Mouse (Mus musculus) cerebellum, adult 2 months (tissue): ENCODE results near the gene Tmem106b.

Experiments used
- CTCF ChIP-seq: fragments of 200-500 bp; IDR thresholded peaks from 2 replicates; pipeline ENCODE4 v1.5.1; 2011; ENCODE audit warnings: low read depth, mild to moderate bottlenecking, control low read depth, low read length, moderate library complexity, borderline replicate concordance; ENCODE audit not compliant: insufficient read depth
- POLR2A ChIP-seq: fragments of 200-500 bp; IDR thresholded peaks from 2 replicates; pipeline ENCODE4 v1.6.1; 2011; ENCODE audit warnings: low read length, control low read depth, borderline replicate concordance; ENCODE audit not compliant: insufficient read depth

DNA sequence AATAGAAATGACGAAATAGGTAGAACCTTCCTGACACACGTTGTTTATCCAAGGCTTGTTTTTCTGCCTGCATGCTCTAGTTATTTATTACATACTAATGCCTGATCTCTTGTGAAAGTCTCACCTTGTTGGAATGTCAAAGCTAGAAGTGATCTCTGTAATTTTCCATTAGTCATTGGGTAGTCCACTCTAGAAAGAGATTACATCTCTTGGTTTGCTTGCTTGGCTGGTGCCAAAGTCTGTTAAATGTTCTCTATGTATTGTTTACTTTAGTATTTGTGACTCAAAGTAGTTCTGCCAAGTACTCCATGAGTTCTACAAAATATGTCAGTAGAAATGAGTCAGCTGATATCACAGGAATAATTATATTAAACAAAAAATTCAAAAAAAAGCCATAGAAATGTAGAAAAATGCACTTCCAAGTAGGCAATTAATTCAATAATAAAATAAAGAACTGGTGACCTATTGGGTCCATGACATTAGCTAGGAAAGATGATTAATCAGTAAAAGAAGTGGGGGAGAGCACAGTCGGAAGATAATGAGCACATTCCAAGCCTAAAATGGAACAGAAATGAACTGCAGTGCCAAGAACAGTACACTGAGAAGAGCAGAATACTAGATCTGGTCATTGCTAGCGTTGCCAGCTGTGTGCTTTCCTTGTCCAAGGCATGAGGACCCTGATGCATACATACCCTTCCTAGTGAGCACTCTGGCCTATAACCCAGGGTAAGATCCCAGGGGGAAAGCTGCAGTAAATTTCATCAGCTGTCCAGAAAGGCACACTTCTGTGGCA is 17.0 kb upstream of the Tmem106b start:
- TF ChIP-seq CTCF (no peak), POLR2A (no peak)
